Mouse (Mus musculus) midbrain, postnatal 0 days (tissue): Measurements from ENCODE around the gene Lef1. TPM values are rescaled to one million over a fixed set of nuclear protein-coding genes. Genes with fewer than 3 reads are reported as not detected.

ENCODE experiments used
- ATAC-seq: fragments of 200-750 bp; cut with Nextera tagmentation; 2 replicates; pipeline ENCODE4 v1.8.0; 2017; ENCODE audit warnings: moderate number of reproducible peaks, mild to moderate bottlenecking, moderate TSS enrichment, moderate library complexity; ENCODE audit not compliant: low FRiP score
- DNase-seq: peaks from one replicate; pipeline ENCODE4 v3.0.0-alpha.2; 2015; ENCODE audit warnings: low spot score
- H3K27ac ChIP-seq: fragments of 300-500 bp; sonication (generic); 2 replicates; pipeline ENCODE4 v1.5.1; 2014; ENCODE audit warnings: low read depth, mild to moderate bottlenecking, low read length, mixed read lengths
- H3K27me3 ChIP-seq: fragments of 300-500 bp; sonication (generic); 2 replicates; pipeline ENCODE4 v1.6.1; 2014; ENCODE audit warnings: low read length, control low read depth, mixed read lengths; ENCODE audit not compliant: insufficient read depth
- H3K36me3 ChIP-seq: fragments of 300-500 bp; sonication (generic); 2 replicates; pipeline ENCODE4 v1.6.1; 2014; ENCODE audit warnings: low read length, control low read depth, mixed read lengths; ENCODE audit not compliant: insufficient read depth
- H3K4me1 ChIP-seq: fragments of 300-500 bp; sonication (generic); 2 replicates; pipeline ENCODE4 v1.6.1; 2014; ENCODE audit warnings: mild to moderate bottlenecking, control low read depth, antibody characterized with exemption, low read length, mixed read lengths; ENCODE audit not compliant: insufficient read depth
- H3K4me2 ChIP-seq: fragments of 300-500 bp; sonication (generic); 2 replicates; pipeline ENCODE4 v1.6.1; 2014; ENCODE audit warnings: low read depth, mild to moderate bottlenecking, low read length, mixed read lengths; ENCODE audit not compliant: poor library complexity, severe bottlenecking
- H3K4me3 ChIP-seq: fragments of 300-500 bp; sonication (generic); 2 replicates; pipeline ENCODE4 v1.5.1; 2014; ENCODE audit warnings: low read depth, mild to moderate bottlenecking, low read length, moderate library complexity
- H3K9ac ChIP-seq: fragments of 300-500 bp; sonication (generic); replicated peaks from 2 replicates; pipeline ENCODE4 v1.6.1; 2014; ENCODE audit warnings: mild to moderate bottlenecking, low read length, moderate library complexity, mixed read lengths; ENCODE audit not compliant: poor library complexity, severe bottlenecking
- H3K9me3 ChIP-seq: fragments of 300-500 bp; sonication (generic); 2 replicates; pipeline ENCODE4 v1.6.1; 2016; ENCODE audit warnings: low read length, control low read depth
- CTCF ChIP-seq: IDR thresholded peaks from 2 replicates; pipeline ENCODE4 v1.5.1; 2016; ENCODE audit warnings: antibody characterized with exemption, mild to moderate bottlenecking
- WGBS: fragments of 180-500 bp; shearing (Covaris S2); extraction: QIAGEN DNeasy Blood & Tissue Kit; methylation state at CpG from one replicate; pipeline ENCODE4 v1.1.7; 2014; 5-methylcytosine and 5-hydroxymethylcytosine counted together
- polyA plus RNA-seq: library from polyadenylated mRNA; unstranded; fragments of >200 nt; fragmentation: Nextera tagmentation; extraction: Ambion mirVana; gene quantifications from 2 replicates; pipeline ENCODE4 v1.2.1, GENCODE M21; 2015
- total RNA-seq: library from RNA; depleted of rRNA; stranded (reverse); fragments of >200 nt; gene quantifications from 2 replicates; pipeline ENCODE4 v1.2.3, GENCODE M21; 2014

Lef1 gene
- total and polyA plus RNA-seq, 2 experiments from 2014 or later = 42.0 to 50.4 TPM

DNA sequence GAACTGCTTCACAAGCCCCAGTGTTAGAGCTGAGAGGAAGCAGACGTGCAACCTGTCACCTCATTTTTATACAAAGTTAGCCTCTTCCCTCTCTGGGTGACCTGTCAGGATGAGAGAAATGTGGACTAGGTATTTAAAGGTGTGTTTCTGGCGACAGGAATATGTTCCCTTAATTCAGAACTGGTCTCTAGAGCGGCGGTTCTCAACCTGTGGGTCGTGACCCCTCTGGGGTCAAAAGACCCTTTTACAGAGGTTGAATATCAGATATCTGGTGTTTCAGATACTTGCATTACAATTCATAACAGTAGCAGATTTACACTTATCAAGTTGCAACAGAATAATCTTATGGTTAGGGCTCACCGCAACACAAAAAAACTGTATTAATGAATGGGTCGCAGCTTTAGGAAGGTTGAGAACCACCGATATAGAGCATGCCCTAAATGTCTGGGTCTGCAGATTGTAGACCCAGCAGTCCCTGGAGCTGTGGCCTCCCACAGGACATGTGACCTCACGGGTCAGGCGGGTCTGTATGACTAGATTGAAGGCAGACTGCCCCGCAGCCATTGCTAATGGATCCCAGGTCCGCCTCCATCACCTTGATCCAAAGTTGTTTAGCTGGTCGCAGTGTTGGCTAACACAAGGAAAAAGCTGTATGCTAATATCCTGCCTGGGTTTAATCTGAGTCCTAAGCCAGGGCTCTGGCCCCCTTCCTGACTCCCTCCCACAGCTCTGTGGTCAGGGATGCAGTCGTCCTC, 108.5 kb downstream of the Lef1 start:
- 89% methylated on average over 14 of the region's 14 CpGs for WGBS
- Histone ChIP-seq H3K4me2 (no peak overlapping the region), H3K36me3 (no peaks in the 10 kb centered on the region), H3K9ac (no peak overlapping the region), H3K4me1 (no peaks in the 10 kb centered on the region), H3K4me3 (no peak overlapping the region), H3K27ac (no peak overlapping the region), H3K9me3 (no peaks in the 10 kb centered on the region), H3K27me3 (no peaks in the 10 kb centered on the region)
- ATAC-seq = no peak
- no peak for TF ChIP-seq CTCF
- no peak for DNase-seq

DNA sequence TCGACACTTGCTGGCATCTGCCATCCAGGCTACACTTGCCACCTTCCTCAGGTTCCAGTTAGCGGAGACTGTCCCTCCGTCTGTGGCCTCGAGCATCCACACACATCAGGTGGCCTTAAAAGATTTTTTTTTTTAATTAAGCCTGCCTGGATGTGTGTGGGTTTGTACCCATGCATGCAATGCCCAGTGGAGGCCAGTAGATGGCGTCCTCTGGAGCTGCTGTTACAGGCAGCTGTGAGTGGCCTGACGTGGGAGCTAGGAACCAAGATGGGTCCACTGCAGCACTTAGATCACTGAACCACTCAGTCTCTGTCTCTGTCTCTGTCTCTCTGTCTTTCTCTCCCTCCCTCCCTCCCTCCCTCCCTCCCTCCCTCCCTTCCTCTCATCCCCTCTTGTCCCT, 117.8 kb downstream of the Lef1 start:
- no peak overlapping the region for H3K27ac ChIP-seq
- H3K9ac ChIP-seq = no peak overlapping the region
- H3K4me3 ChIP-seq = no peak overlapping the region
- H3K27me3 ChIP-seq = no peaks in the 10 kb centered on the region
- peak; percentile 52 for TF ChIP-seq CTCF
- DNase-seq (no peak), ATAC-seq (no peak)
- no peaks in the 10 kb centered on the region for H3K9me3 ChIP-seq
- H3K4me1 ChIP-seq = no peaks in the 10 kb centered on the region
- H3K4me2 ChIP-seq = no peak overlapping the region
- no peaks in the 10 kb centered on the region for H3K36me3 ChIP-seq
- 66% methylated on average over 6 of the region's 6 CpGs for WGBS

DNA sequence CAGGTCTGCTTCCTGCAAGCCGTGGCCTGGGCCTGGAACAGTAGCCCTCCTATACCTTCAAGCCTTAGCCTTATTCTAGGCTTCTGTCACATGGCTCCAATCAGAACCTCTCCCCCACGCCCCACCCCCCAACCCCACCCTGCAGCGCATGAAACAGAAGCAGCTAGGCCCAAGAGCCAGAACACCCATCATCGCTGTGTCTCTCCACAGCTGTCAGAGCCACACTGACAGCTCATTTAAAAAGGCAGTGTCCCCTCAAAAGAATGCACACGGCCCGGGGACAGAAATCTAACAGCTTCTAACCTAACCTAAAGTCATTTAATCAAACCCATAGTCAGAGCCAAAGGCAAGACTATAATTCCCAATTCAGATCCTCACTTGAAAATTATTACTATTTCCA, 126.8 kb downstream of the Lef1 start:
- DNase-seq = no peak
- Histone ChIP-seq H3K27me3 (no peaks in the 10 kb centered on the region), H3K36me3 (0 out of 2 replicates have a peak, but pooled peaks cover 3% of the 10 kb centered on the region), H3K4me1 (no peaks in the 10 kb centered on the region), H3K4me3 (no peak overlapping the region), H3K27ac (no peak overlapping the region), H3K9me3 (no peaks in the 10 kb centered on the region), H3K4me2 (no peak overlapping the region), H3K9ac (no peak overlapping the region)
- no peak for TF ChIP-seq CTCF
- ATAC-seq = no peak
- 68% methylated on average over 6 of the region's 6 CpGs for WGBS

DNA sequence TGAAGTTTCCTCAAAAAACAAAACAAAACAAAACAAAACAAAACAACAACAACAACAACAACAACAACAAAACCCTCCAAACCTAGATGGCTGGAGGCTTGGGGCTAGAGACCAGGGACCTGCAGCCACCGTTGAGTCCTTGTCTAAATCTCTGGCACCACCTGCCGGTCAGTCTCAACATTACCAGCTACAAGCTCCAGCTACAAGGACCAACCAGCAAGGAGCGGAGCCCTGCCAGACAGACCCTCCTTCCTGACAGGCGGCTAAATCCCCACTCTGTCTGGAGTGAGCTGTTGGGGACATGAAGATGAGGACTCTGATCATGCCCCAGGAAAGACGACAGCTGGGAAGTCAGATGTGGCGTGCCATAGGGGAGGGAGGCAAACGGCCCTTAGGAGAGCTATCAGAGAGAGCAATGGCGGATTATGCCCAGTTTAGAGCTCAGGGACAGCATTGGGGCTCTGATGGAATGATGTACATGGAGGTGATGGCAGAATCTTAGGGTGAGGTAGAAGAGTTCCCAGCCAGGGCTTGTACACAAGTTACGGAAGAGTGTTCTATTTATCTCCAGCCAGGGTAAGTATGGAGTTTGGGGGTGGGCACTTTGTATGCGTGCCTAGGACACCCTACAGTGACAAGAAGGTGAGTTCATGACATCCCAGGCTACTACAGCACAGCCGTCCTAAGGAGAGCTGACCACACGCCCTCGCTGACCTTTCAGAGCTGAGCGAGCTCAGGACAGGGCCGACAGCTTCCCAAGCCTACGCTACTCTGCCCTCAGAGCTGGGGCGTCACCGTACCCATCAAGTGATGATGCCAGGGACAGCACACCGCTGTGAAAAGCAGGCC, 127.7 kb downstream of the Lef1 start:
- TF ChIP-seq CTCF = peak; percentile 98
- H3K4me3 ChIP-seq = 0 out of 2 replicates have a peak overlapping the region, but pooled peaks have one; percentile 1
- no peaks in the 10 kb centered on the region for H3K4me1 ChIP-seq
- H3K9me3 ChIP-seq = no peaks in the 10 kb centered on the region
- H3K4me2 ChIP-seq = peak overlapping the region; percentile 40
- 63% methylated on average over 19 of the region's 19 CpGs for WGBS
- 0 out of 2 replicates have a peak, but pooled peaks cover 3% of the 10 kb centered on the region for H3K36me3 ChIP-seq
- no peak overlapping the region for H3K27ac ChIP-seq
- no peak overlapping the region for H3K9ac ChIP-seq
- ATAC-seq = peak; percentile 81
- H3K27me3 ChIP-seq = no peaks in the 10 kb centered on the region
- peak; percentile 90 for DNase-seq

DNA sequence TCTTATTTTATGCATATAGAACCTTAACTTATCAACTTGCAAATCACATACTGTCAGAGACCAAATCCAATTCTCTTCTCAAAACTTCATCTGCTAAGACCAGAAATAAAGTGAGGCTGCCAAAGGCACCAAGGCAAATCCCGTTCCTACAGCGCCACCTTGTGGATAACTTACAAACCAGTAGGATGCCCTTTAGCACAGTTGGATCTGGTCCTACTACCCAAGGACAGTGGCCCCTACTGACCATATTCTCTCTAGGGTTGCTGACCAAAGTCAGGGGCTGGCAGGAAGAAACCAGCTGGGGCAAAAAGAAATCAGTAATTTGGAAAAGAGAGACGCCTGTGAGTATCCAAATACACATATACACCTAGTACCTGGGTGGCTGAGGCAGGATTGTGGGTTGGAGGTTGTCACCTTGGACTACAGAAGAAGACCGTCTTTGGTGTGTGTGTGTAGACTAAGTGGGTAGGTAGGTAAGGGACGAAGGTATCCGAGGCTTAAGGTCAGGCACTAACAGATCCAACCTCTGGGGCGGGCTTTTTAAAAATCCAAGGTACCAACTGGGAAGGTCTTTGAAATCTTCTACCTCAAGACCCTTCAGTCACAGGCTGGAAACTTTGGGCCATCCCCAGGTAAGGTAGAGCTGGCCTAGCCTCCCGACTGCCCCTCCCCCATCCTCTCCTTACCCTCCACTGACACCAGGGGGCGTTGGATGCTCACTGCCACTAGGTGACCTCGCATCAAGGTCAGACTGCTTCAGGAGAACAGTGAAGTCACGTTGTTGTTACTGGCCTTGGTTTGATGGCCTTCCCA, 135.7 kb downstream of the Lef1 start:
- Histone ChIP-seq H3K27me3 (no peaks in the 10 kb centered on the region), H3K4me1 (no peaks in the 10 kb centered on the region), H3K9ac (no peak overlapping the region), H3K36me3 (no peaks in the 10 kb centered on the region), H3K4me3 (no peak overlapping the region), H3K4me2 (no peak overlapping the region), H3K9me3 (no peaks in the 10 kb centered on the region), H3K27ac (no peak overlapping the region)
- peak; percentile 75 for ATAC-seq
- peak; percentile 89 for DNase-seq
- WGBS = 60% methylated on average over 11 of the region's 11 CpGs
- peak; percentile 95 for TF ChIP-seq CTCF
